Mouse (Mus musculus) liver, postnatal 0 days (tissue): ENCODE results near the gene Gm49380. TPM values are rescaled to one million over a fixed set of nuclear protein-coding genes. Genes with fewer than 3 reads are reported as not detected.

Experiments
- ATAC-seq: fragments of 200-750 bp; cut with Nextera tagmentation; 2 replicates; pipeline ENCODE4 v1.8.0; 2017; ENCODE audit warnings: mild to moderate bottlenecking, moderate library complexity
- DNase-seq: peaks from one replicate; pipeline ENCODE4 v3.0.0-alpha.2; 2016
- H3K27ac ChIP-seq: fragments of 300-500 bp; sonication (generic); 2 replicates; pipeline ENCODE4 v1.5.1; 2014; ENCODE audit warnings: antibody characterized with exemption, moderate library complexity, mild to moderate bottlenecking, low read depth
- H3K27me3 ChIP-seq: fragments of 300-500 bp; sonication (generic); 2 replicates; pipeline ENCODE4 v1.6.1; 2014; ENCODE audit warnings: low read length, control low read depth, mixed read lengths; ENCODE audit not compliant: insufficient read depth
- H3K36me3 ChIP-seq: fragments of 300-500 bp; sonication (generic); replicated peaks from 2 replicates; pipeline ENCODE4 v1.6.1; 2014; ENCODE audit warnings: mild to moderate bottlenecking, control low read depth, low read length, moderate library complexity, mixed read lengths; ENCODE audit not compliant: insufficient read depth
- H3K4me1 ChIP-seq: fragments of 300-500 bp; sonication (generic); 2 replicates; pipeline ENCODE4 v1.6.1; 2014; ENCODE audit warnings: antibody characterized with exemption, mild to moderate bottlenecking, control low read depth; ENCODE audit not compliant: insufficient read depth
- H3K4me2 ChIP-seq: fragments of 300-500 bp; sonication (generic); 2 replicates; pipeline ENCODE4 v1.6.1; 2014; ENCODE audit warnings: low read depth, mild to moderate bottlenecking, low read length, moderate library complexity, mixed read lengths
- H3K4me3 ChIP-seq: fragments of 300-500 bp; sonication (generic); 2 replicates; pipeline ENCODE4 v1.5.1; 2014; ENCODE audit warnings: low read depth, low read length
- H3K9ac ChIP-seq: fragments of 300-500 bp; sonication (generic); replicated peaks from 2 replicates; pipeline ENCODE4 v1.6.1; 2014; ENCODE audit warnings: mild to moderate bottlenecking, moderate library complexity
- H3K9me3 ChIP-seq: fragments of 300-500 bp; sonication (generic); 2 replicates; pipeline ENCODE4 v1.6.1; 2016; ENCODE audit warnings: mild to moderate bottlenecking, control low read depth, low read length, mixed read lengths
- CTCF ChIP-seq: sonication (generic); IDR thresholded peaks from 2 replicates; pipeline ENCODE4 v1.5.1; 2016; ENCODE audit warnings: antibody characterized with exemption, low read depth
- EP300 ChIP-seq: IDR thresholded peaks from 2 replicates; pipeline ENCODE4 v1.6.1; 2016; ENCODE audit warnings: antibody characterized with exemption, low read depth, mild to moderate bottlenecking
- WGBS: fragments of 180-500 bp; shearing (Covaris S2); extraction: QIAGEN DNeasy Blood & Tissue Kit; methylation state at CpG from one replicate; pipeline ENCODE4 v1.1.7; 2014; ENCODE audit not compliant: insufficient replicate concordance; 5-methylcytosine and 5-hydroxymethylcytosine counted together
- polyA plus RNA-seq: library from polyadenylated mRNA; unstranded; fragments of >200 nt; fragmentation: Nextera tagmentation; extraction: Ambion mirVana; gene quantifications from 2 replicates; pipeline ENCODE4 v1.2.1, GENCODE M21; 2015

Gm49380 gene
- polyA plus RNA-seq, 1 experiment from 2014 or later: not detected

DNA sequence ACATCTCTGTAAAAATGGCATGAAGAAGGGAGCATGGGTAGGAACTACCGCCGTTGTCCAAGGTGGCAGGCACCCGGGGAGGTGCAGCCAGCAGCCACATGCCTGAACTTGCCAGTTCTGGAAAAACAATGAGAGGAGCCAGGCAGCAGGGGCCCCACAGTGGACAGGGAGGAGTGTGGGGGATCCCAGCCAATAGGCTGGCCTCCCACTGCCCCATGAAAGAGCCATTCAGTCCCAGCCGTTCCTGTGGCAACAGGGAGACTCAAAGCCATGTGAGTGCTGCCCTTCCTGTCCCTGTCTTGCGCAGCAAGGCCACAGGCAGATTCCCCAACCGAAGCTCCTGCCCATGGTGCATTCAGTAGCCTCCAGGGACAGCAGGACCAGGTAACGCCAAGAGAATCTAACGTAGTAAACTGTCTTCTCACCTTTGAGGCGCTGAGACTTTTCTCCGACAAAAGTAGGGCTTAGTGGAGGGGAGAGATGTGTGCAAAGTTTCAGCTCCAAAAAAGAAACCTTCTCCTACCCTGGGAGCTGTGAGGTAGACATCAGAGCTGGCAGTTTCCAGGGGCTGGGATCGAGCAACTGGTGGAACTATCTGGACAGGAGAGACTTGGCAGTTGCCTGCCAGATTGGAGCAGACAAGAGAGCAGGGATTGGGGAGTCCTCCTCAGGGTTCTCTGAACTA lies 41.2 kb downstream of the Gm49380 start:
- no peak overlapping the region for H3K27ac ChIP-seq
- no peak overlapping the region for H3K4me3 ChIP-seq
- H3K4me1 ChIP-seq: peaks cover 7% of the 10 kb centered on the region; the same call in 1 of the 2 replicates
- no peak overlapping the region for H3K9ac ChIP-seq
- TF ChIP-seq CTCF: no peak
- no peak for DNase-seq
- no peak overlapping the region for H3K4me2 ChIP-seq
- WGBS: 49% methylated on average over 11 of the region's 11 CpGs
- no peak for ATAC-seq
- H3K27me3 ChIP-seq: no peaks in the 10 kb centered on the region
- no peaks in the 10 kb centered on the region for H3K36me3 ChIP-seq
- H3K9me3 ChIP-seq: no peaks in the 10 kb centered on the region

DNA sequence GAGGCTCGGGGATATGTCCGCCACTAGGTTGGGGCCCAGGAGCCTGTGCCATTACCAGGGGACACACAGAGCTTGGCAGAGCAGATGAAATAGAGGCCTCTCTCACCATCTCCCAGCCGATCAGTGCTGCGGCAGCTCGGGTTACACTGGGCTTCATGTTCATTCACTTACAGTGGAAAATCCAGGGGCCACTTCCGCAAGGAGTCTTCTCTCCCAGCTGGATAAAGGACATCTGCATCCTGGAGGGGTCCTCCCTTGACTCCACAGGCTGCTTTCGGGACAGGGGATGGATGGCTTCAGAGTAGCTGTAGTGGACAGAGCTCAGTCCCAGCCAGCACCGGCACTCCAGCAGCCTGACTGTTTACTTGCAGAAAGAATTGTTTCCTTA lies 42.5 kb downstream of the Gm49380 start:
- TF ChIP-seq CTCF: no peak
- no peak for TF ChIP-seq EP300
- Histone ChIP-seq H3K27ac (no peak overlapping the region), H3K4me3 (no peak overlapping the region), H3K36me3 (no peaks in the 10 kb centered on the region), H3K9ac (no peak overlapping the region), H3K9me3 (no peaks in the 10 kb centered on the region), H3K4me2 (no peak overlapping the region), H3K4me1 (peaks cover 8% of the 10 kb centered on the region; the same call in 1 of the 2 replicates), H3K27me3 (no peaks in the 10 kb centered on the region)
- no peak for DNase-seq
- no peak for ATAC-seq
- 70% methylated on average over 8 of the region's 8 CpGs for WGBS

DNA sequence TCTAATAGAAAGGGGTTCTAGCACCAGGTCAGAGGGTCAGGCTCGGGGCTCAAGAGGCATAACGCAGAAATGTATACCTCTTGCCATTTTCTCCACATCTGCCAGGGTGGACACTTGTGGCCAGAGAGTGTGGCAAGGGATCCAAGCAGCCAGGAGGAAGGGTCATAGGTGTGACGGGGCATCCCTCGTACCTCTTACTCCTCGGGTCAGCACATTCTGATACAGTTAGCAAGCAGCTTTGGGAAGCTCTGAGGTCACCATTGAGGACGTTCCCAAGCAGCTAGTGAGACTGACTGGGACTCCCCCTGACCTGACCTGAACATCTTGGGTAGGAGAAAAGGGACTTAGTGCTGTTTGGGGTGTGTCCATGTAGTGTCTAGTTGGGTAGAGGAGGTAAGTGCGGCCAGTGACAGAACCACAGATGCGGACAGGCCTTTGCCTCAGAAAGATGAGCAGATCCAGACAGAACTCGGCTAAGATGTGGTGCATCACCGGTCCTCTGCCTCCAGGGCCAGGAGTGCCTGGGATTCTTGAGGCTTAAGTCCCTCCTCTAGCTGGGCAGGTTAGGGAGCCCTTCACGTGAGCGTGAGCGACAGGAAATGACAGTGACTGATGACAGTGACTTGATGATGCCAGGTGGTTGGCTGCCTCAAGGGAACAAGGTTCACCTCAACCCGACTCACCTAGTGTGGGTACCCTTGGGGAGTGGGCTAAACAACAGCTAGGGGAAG lies 43.0 kb downstream of the Gm49380 start:
- TF ChIP-seq CTCF (no peak), EP300 (no peak)
- H3K27ac ChIP-seq: no peak overlapping the region
- H3K9me3 ChIP-seq: no peaks in the 10 kb centered on the region
- no peak for DNase-seq
- no peak overlapping the region for H3K4me3 ChIP-seq
- H3K4me2 ChIP-seq: no peak overlapping the region
- WGBS: 68% methylated on average over 14 of the region's 14 CpGs
- ATAC-seq: no peak
- no peak overlapping the region for H3K9ac ChIP-seq
- no peaks in the 10 kb centered on the region for H3K27me3 ChIP-seq
- H3K4me1 ChIP-seq: peaks cover 8% of the 10 kb centered on the region; the same call in 1 of the 2 replicates
- no peaks in the 10 kb centered on the region for H3K36me3 ChIP-seq

DNA sequence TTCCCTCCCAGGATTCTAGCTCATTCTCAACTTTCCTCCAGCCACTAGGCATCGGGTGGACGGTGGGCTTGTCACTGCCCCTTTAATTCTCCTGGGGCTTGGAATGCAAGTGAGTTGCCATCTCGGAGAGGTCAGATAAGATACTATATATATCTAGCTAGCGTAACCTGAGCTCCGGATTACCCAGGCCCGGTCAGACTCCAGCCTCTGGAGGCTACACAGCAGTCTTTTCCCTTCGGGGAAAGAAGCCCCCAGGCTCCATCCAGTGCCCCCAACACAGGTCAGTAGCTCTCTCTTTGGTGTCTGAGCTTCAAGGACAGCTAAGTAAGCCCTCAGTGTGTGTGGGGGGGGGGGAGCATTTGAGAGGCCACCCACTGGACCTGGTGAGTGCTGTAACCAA lies 44.0 kb downstream of the Gm49380 start:
- Histone ChIP-seq H3K27ac (no peak overlapping the region), H3K4me2 (no peak overlapping the region), H3K4me1 (peaks cover 8% of the 10 kb centered on the region; the same call in 1 of the 2 replicates), H3K36me3 (no peaks in the 10 kb centered on the region), H3K4me3 (no peak overlapping the region), H3K27me3 (no peaks in the 10 kb centered on the region), H3K9me3 (no peaks in the 10 kb centered on the region), H3K9ac (no peak overlapping the region)
- DNase-seq (no peak), ATAC-seq (no peak)
- WGBS: 37% methylated on average over 7 of the region's 7 CpGs
- no peak for TF ChIP-seq EP300
- TF ChIP-seq CTCF: no peak

DNA sequence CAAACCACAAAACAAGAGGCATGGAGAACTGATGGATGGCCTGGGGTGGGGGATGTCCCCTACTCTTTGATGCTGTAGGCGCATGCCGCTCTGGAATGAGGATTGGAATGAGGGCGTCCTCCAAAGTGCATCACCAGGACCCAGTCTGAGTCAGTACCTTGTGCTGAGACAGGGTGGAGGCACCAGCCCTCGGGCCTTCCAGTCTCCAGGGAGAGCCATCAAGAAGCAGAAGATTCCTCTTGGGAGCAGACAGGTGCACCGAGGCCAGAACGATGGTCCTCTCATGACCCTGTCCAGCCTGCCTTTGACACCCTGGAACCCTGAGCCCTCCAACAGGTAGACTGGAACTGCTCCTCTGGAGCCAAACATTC lies 45.4 kb downstream of the Gm49380 start:
- no peak overlapping the region for H3K9ac ChIP-seq
- no peak overlapping the region for H3K4me2 ChIP-seq
- TF ChIP-seq CTCF (no peak), EP300 (no peak)
- H3K9me3 ChIP-seq: no peaks in the 10 kb centered on the region
- DNase-seq: no peak
- no peak overlapping the region for H3K27ac ChIP-seq
- WGBS: 72% methylated on average over 6 of the region's 6 CpGs
- no peak overlapping the region for H3K4me3 ChIP-seq
- no peak for ATAC-seq
- H3K36me3 ChIP-seq: no peaks in the 10 kb centered on the region
- peaks cover 8% of the 10 kb centered on the region; the same call in 1 of the 2 replicates for H3K4me1 ChIP-seq
- no peaks in the 10 kb centered on the region for H3K27me3 ChIP-seq

DNA sequence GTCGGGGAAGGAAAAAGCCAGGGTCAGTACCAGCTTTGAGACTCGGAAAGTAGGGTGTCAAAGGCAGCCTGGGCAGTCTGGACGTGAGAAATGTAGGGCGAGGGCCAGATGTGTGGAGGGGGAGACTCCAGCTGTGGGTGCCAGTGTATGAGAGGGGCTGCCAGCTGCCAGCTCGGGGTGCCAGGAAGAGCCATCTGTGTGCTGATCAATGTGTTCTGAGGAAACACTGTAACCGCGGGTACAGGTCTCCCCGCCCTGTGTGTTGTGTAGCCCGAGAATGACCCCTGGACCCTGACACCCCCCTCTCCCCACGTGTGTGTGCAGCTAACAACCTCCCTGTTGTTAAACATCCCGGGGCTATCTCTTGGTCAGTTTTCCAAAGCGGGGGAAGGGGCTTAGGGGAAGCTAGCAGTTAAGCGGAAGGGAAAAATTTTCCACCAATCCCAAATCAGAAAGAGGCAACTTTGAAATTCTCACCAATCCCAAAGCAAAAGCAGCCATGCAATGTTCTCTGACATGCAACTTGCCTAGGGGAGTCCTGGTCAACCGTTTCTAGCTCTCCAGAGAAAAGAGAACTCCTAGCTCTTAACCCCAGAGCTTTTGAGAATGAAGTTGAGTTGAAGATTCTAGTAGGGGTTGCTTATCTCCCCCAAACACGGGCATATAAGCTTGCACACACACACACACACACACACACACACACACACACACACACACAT lies 45.9 kb downstream of the Gm49380 start:
- TF ChIP-seq CTCF (no peak), EP300 (no peak)
- peak; percentile 43 for DNase-seq
- WGBS: 6% methylated on average over 15 of the region's 15 CpGs

More for the DNA sequence above, 45.9 kb downstream of the Gm49380 start:
- Histone ChIP-seq H3K4me2 (peak overlapping the region; percentile 75), H3K27ac (no peak overlapping the region), H3K9me3 (no peaks in the 10 kb centered on the region), H3K4me1 (peaks cover 8% of the 10 kb centered on the region; the same call in 1 of the 2 replicates), H3K4me3 (peak overlapping the region; percentile 49), H3K36me3 (no peaks in the 10 kb centered on the region), H3K9ac (peak overlapping the region; percentile 58), H3K27me3 (no peaks in the 10 kb centered on the region)
- peak; percentile 59 for ATAC-seq
